Mouse (Mus musculus) cerebellum, adult 9-10 months (tissue): ENCODE measurements around the gene Pole3.

ENCODE experiments used
- DNase-seq: peaks from one replicate; pipeline ENCODE4 v3.0.0; 2022

Pole3 gene

GRCm38 (mm10) chr4:62524651-62525488 lies at the start of gene Pole3, which contains the start of gene 4933430I17Rik:
Gene Pole3, minus strand, starts transcription at chr4:62525068.
Gene 4933430I17Rik, plus strand, starts transcription at chr4:62525369.
- peak; percentile 98 for DNase-seq

GRCm38 (mm10) chr4:62570029-62570428 lies 45.2 kb upstream of the Pole3 start:
- DNase-seq: no peak

- DNase-seq: no peak
Measured at GRCm38 (mm10) chr4:62569603-62570002, 44.7 kb upstream of the Pole3 start.

- DNase-seq: no peak
Measured at GRCm38 (mm10) chr4:62568359-62568758, 43.5 kb upstream of the Pole3 start.

GRCm38 (mm10) chr4:62567696-62568095 lies 42.8 kb upstream of the Pole3 start:
- DNase-seq: peak; percentile 77

- DNase-seq: no peak
Measured at GRCm38 (mm10) chr4:62566530-62566929, 41.7 kb upstream of the Pole3 start.

GRCm38 (mm10) chr4:62562006-62562405 lies 37.1 kb upstream of the Pole3 start:
- DNase-seq: no peak

GRCm38 (mm10) chr4:62561630-62562001 lies 36.7 kb upstream of the Pole3 start:
- no peak for DNase-seq

- peak; percentile 86 for DNase-seq
Measured at GRCm38 (mm10) chr4:62560963-62561629, 36.2 kb upstream of the Pole3 start.

GRCm38 (mm10) chr4:62559797-62560329 lies 35.0 kb upstream of the Pole3 start, which contains the start of gene Rgs3:
Gene Rgs3, plus strand, starts transcription at chr4:62559847.
- DNase-seq: no peak

GRCm38 (mm10) chr4:62557436-62557835 lies 32.6 kb upstream of the Pole3 start:
- no peak for DNase-seq

GRCm38 (mm10) chr4:62551966-62552365 lies 27.1 kb upstream of the Pole3 start:
- DNase-seq: no peak

GRCm38 (mm10) chr4:62544801-62545200 lies 19.9 kb upstream of the Pole3 start:
- DNase-seq: no peak

- no peak for DNase-seq
Measured at GRCm38 (mm10) chr4:62543782-62544181, 18.9 kb upstream of the Pole3 start.

GRCm38 (mm10) chr4:62541802-62542201 lies 16.9 kb upstream of the Pole3 start:
- no peak for DNase-seq

GRCm38 (mm10) chr4:62533729-62534128 lies 8.9 kb upstream of the Pole3 start:
- DNase-seq: no peak

- DNase-seq: no peak
Measured at GRCm38 (mm10) chr4:62527655-62528054, 2.8 kb upstream of the Pole3 start.

- DNase-seq: peak; percentile 46
Measured at GRCm38 (mm10) chr4:62526256-62526655, 1.4 kb upstream of the Pole3 start.

GRCm38 (mm10) chr4:62525489-62525811 lies 582 bp upstream of the Pole3 start:
- DNase-seq: no peak

- no peak for DNase-seq
Measured at GRCm38 (mm10) chr4:62520892-62521400, 3.9 kb downstream of the Pole3 start.

GRCm38 (mm10) chr4:62519849-62520233 lies 5.0 kb downstream of the Pole3 start, which contains the start of gene Alad:
Gene Alad, minus strand, starts transcription at chr4:62519918.
- peak; percentile 81 for DNase-seq

- DNase-seq: peak; percentile 72
Measured at GRCm38 (mm10) chr4:62519122-62519848, 5.6 kb downstream of the Pole3 start.
